Mouse (Mus musculus) spleen, postnatal 4 days (tissue): Measurements from ENCODE around the gene Angptl8.

Source experiments
- DNase-seq, 2 experiments: peaks; one replicate each; pipeline ENCODE4 v3.0.0; 2022; ENCODE audit warnings: low spot score in 2 of 2

The Angptl8 gene

DNA sequence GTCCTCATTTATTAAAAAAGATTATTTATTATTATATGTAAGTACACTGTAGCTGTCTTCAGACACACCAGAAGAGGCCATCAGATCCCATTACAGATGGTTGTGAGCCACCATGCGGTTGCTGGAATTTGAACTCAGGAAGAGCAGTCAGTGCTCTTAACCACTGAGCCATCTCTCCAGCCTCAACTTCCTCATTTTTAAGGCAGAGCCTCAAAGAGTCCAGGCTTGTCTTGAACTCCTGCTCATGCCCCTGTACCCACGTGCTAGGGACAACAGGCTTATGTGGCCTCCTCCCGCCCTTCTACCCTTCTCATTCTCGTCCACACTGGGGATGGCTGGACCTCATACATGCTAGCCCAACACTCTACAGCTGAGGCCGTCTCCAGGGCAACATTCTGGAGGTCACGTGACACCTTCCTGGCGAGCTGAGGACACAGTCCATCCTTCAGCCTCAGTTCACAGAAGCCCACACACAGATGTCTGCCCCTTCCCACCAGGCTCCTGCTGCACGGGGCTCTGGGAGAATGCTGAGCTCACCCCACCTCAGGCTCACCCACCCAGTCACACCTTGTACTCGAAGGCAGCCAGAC is 18.5 kb upstream of the Angptl8 start:
- no peak for DNase-seq

DNA sequence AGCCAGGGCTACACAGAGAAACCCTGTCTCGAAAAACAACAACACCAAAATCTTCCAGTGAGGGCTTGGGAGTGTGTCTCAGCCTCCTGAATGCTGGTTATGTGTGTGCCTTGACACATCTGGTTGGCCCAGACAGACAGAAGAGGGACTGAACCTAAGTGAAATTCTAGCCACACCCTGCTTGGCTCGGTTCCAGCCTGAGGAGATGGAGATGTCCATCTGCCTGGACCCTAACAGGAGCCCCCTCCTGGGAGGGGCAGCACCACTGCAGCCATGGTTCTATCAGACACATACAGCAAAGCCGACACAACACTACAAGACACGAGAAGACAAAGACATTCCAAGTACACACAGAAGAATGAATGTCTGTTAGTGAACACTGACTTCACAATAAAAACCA is 17.2 kb upstream of the Angptl8 start:
- no peak for DNase-seq

DNA sequence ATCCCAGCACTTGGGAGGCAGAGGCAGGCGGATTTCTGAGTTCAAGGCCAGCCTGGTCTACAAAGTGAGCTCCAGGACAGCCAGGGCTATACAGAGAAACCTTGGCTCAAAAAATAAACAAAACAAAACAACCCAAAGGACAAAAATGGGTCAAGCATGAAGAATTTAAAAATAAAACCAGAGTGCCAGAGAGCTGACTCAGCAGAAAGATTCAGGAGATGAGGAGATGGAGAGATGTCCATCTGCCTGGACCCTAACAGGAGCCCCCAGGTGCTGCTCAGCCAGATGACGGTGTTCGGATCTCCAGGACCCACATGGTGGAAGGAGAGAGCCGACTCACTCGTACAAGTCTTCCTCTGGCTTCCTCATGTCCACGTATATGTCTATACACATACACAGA is 16.7 kb upstream of the Angptl8 start:
- DNase-seq: no peak

DNA sequence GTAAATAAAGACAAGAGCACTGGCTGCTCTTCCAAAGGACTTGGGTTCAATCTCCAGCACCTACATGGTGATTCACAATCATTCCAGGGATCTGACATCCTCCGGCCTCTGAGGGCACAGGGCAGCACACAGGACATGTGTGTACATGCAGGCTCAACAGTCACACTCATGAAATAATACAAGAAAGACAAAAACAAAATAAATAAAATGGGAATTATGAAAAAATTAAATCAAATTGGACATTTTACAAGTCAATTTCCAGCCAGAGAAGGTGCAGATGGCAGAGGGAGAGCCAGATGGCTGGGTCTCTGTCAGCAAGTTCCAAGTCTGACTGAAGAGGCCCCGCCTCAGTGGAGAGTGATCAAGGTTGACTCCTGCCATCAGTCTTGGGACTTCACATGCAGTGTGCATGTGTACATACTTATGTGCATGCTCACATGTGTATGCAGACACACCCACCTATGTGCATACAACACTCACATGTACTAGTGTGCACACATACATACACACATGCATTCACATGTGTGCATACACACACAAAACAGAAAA is 16.1 kb upstream of the Angptl8 start:
- DNase-seq: no peak

DNA sequence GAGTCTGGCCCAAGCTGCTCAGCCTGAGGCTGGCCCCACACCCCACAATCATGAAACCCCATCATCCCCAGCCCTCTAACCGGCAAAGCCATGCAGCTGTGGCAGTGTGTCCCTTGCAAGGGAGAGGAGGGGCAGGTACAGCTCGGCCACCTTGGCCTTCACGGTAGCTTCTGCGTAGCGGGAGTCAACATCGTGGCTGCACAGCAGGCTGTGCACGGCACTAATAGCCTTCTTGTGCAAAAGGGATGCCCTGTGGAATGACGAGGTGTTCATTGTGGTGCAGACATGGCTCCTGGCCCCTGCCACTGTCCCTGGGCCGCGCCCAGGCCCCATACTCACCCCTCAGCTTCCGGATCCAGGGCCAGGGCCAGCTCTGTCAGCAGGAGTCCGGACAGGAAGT is 15.1 kb upstream of the Angptl8 start:
- DNase-seq: no peak

DNA sequence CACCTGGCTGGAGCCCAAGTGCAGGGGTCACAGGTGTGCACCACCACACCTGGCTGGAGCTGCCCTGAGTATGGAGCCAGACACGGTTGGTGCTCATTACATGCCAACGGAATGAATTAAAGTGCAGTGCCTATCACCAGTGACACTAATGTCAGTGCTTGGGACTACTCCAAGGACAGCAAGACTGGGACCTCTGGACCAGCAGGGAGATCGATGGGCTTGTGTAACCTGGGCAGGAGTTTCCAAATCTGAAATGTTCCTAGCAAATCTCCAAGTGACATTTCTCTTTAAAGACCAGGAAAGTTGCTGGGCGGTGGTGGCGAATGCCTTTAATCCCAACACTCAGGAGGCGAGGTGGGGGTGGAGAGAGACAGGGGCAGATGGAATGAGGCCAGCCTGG is 12.6 kb upstream of the Angptl8 start:
- DNase-seq: no peak

DNA sequence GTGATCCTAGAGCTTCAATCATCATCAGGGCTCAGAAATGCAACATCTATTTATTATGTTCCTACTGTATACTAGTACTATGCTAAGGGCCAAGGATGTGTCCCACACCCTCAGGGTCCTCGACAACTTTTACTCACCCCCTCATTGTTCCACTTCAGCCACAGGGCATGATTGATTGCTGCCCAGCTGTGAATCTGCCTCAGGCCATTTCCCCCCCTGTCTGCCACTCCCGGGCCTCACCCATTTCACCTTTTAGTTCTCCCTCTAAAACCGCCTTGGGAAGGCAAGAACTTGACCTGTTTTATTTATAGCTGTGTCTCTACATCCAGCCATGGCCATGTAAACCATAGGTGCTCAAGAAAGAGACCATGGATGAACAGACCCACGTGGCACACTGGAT is 11.4 kb upstream of the Angptl8 start:
- no peak for DNase-seq

DNA sequence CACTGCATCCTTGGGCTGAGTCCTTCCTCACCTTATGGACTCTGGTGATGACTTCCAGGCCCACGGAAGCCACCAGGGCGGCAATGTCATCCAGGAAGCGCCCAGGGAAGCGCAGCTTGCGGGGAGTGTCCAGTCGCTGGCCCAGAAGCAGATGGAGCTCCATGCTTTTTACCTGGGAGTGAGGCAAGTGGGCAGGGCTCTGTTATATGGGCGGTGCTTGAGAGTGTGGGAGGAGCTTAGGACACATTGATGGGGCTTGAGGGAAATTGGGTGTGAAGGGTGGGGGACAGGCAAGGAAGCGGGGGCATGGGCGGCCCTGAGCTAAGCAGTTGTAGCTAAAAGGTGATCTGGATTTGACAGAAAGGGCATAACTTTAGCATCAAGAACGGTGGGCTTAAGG is 10.9 kb upstream of the Angptl8 start:
- DNase-seq: no peak

DNA sequence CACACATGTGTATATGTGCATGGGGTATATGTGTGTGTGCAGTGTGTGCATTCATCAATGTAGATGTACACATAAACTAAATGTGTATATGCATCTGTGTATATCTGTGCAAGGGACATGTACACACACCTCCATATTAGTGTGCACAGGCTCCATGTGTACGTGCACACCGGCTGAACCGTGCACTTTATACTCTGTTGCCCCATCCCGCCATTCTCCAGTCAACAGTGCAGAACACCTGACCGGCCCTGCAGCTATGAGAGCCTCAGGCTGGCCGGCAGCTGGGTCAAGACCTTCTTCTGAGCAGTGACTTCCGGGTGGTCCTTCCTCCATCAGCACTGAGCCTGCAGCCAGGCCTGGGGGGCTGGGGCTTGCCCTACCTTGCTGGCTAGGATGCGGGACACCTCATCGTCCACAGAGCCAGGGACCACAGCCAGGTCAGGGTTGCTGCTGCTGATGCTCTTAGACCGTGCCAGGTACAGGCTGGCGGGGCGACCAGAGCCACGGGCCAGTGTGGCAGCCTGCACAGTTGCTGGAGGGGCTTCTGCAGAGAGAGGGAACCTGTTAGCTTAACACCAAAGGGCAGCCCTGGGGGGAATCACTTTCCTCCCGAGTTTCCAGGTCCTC is 5.4 kb upstream of the Angptl8 start:
- no peak for DNase-seq

DNA sequence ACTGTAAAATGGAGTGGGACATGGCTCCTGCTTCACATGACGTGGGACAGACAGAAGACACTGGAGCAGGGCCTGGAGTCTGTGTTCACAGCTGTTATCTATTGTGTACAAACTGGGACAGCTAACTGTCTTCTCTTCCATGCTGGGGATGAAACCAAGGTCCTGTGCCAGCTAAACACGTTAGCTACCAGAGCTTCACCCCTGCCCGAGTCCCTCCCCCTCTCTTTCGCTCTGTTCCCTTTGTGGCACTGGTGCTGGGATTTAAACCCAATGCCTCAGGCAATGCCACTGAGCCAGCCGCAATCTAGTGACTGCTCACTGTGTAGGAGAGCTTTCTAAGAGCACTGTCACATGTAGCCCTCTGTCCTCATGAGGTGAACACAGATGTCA is 4.9 kb upstream of the Angptl8 start:
- DNase-seq: no peak

DNA sequence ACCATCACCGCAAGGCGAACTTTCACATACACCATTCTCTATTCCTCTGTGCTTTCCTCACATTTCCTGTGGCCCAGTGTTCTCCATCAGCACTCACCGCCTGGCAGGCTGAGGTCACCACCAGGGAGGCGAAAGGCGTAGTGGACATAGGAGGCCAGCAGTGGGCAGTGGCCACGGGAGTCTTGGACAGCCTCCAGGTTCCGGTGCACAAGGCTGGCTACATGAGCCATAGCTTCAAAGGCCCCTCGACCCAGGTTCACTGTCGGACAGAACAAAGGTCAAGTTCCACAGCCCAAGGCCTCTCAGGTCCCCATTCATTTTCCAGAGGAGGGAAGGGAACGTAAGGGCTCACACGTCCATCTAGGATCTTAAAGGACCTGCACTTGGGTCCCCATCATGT is 4.4 kb upstream of the Angptl8 start:
- DNase-seq: no peak

DNA sequence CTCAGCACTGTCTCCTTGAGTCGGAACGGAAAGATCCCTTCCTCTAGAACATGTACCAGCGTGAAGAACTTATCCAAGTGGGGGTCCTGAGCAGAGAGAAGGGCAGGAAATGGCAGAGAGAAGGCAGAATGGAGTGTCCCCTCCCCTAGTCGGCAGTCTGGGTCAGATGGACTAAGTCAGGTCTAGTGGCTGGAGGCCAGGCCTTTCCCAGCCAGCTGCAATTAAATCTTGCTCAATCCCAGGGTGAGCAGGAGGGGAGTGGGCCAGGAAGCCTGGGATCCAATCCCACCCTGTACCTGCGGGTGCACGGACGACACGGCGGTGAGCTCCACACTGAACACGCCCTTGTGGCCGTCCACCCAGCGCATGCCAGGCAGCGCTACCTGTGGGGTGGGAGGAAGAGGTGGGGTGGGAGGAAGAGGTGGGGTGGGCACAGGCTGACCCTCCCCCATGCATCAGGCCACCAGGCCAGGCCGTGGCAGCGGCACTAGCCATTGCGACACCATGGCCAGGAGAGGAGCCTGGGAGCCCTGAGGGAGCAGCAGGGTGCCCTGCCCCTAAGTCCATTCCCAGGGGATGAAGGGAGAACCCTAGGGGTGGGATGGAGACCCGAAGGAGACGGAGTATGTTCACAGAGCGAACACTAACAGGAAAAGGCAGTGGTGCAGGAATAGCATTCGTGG is 3.6 kb upstream of the Angptl8 start:
- no peak for DNase-seq

DNA sequence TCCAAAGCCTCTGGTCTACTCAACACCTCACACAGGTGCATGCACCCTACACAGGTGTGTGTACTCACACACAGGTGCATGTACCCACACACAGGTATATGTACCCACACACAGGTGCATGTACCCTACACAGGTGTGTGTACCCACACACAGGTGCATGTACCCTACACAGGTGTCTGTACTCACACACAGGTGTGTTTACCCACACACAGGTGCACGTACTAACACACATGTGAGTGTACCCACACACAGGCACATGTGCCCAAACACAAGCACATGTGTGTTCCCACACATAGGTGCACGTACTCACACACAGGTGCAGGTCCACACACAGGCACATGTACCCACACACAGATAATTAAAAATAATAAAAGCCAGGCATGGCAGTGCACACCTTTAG is 2.4 kb downstream of the Angptl8 start:
- no peak for DNase-seq

DNA sequence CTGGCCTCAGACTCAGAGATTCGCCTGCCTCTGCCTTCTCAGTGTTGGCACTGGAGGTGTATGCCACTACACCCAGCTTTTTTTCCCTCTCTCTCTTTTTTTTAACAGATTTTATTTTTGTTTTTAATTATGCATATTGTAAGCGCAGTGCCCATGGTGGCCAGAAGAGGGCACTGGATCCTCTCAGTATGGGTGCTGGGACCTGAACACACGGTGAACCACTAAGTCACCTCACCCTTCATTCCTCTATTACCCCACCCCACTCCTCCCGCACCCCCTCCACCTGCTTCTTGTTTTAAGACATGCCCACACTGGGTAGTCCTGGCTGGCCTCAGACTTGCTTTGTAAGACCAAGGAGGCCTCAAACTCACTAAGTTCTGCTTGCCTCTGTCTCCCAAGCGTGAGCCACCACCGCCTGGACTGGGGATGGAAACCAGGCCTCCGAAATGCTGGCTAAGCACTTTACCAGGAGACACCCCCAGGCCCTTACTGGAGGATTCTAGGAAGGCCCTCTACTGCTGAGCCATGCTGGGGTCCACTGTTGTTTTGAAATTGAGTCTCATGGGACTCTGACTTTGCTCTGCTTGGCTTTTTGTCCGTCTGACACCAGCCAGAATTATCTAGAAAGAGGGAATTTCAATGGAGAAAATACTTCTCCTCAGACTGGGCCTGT is 4.9 kb downstream of the Angptl8 start:
- no peak for DNase-seq

DNA sequence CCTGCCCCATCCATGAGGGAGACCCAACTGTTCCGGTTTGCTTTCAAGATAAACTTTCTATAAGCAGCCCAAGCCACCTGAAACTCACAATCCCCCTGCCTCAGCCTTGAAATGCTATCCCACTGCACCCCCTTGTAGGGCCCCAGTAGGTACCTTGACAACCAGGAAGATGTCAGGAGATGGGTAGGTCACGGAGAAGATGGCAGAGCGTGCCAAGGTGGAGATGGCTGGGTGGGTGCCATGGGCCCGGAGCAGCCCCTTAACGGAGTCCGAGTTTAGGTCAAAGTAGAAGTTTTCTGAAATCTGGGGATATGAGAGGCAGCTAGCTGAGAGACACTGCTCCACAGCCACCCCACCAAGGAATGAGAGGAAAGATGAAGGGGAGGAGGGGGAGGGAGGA is 6.0 kb downstream of the Angptl8 start:
- no peak for DNase-seq

DNA sequence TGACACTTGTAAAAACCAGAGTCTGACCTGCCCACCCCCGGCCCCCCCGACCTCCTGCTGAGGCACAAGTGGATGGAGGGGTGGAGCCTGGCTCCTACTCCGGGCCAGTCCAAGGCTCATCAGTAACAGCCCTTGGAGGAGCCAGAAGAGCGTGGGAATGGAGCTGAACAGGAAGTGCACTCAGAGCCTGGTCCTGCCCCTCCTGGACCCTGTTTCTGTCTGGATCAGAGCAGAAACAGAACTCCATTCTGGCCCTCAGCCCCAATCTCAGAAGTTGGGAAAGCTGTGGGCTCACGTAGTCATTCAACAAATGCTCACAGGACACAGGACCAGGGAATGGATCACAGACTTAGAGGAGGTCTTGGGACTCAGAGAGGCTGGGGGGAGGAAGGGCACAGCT is 7.1 kb downstream of the Angptl8 start:
- DNase-seq: no peak

DNA sequence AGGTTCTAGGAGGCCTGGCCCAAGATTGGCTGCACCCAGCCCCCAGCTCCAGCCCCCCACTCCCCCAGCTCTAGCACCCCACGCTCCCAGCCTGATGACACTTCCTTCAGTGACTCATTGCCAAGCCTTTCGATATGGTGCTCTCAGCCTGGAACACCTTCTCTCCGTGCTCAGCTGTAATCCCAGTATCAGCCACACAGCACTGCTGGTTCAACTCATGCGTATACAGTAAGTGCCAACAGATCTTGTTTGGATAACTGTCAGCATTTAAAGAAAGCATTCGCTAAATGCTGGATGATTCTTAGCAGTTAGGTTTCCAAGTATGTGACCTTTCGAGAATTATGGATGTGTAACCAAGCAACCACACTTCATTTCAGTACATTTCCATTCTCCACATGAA is 7.8 kb downstream of the Angptl8 start:
- no peak for DNase-seq

DNA sequence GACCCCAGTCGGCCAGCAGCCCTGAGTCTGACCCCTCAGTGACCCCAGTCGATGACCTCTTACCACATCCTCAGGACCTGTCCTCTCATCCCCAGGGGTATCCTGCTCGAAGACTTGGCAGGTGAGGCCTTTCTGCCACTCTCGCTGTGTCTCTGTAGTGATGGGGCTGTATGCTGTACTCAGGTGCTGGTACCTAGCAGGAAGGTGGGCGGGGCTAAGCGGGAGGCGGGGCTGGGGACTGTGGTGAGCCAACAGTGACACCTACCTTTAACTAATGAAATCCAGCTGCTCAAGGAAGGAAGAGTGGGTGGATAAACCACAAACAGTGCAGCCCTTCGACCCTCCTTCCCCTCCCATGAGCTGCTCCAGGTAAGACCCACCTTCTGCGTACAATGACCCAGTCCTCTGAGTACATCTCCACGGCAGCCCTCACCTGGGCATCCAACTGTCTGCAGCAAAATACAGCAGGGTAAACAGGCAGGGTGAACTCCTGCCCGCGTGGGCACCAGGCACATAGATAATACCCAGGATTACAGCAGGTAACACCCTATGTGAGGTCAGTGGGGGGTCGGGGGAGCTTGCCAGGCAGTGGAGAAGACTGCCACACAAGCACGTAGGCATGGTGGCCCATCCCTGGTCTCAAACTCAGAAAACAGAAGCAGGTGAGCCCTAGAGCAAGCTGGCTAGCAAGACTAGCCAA is 10.2 kb downstream of the Angptl8 start:
- DNase-seq: no peak

DNA sequence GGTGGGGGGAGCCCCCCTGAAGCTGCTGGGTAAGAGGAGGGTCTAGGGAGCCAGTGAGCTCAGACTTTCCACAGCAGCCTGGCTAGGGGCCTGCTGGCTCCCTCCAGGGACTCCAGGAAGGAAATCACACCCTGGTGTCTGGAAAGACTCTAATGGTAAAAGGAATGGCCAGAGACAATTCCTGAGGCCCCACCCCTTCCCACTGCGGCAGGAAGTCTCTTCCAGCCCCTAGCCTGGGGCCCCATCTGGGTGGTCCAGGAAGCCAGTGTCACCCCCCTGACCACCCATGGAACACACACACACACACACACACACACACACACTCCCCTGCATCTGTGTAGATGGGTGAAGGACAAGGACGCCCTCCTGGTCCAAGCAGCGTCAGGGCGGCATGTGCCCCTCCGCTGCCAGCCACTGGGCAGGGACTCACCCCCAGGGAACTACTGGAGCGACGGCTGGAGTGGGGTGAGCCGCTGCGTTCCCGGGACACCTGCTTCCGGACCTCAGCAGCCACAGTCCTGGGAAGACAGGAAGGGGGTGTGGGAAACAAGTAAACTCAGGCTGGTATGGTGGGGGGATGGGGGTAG is 11.5 kb downstream of the Angptl8 start:
- no peak for DNase-seq

DNA sequence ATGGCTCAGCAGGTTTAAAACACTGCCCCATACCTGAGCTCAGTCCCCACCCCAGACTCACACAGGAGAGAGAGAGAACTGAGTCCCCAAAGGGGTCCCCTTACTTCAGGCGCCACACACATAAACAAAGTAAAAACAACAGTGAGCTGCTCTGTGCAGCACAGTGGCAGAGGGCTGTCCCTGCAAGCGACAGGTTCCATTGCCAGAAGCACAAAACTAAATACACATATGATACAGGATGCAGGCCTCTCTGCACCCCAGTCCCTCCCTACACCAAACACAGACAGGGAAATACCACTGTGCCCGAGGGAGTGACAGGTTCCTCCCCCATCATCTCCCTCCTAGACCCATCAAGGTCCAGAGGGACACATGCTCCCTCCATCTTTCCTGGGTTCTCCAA is 12.1 kb downstream of the Angptl8 start:
- DNase-seq: no peak

DNA sequence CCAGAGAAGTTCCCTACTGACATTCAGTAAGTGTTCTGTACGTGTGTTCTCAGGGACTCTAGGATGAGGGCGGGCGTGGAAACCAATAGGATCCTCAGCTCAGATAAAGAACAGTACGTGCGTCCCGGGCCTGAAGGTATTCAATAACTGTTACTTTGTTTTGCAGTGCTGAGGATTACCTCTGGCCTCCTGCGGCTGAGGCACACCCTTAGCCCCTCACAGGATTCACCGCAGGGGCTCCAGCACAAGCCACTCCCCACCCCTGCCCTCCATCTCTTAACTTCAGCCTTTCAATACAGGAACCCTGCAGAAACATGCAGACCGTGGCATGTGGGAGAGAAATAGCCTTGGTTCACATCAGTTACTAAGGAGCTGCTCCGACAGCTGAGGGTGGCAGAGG is 12.6 kb downstream of the Angptl8 start:
- no peak for DNase-seq
